Mouse (Mus musculus) gastrocnemius, postnatal 25 days (tissue): Measurements from ENCODE around the gene Npy5r. TPM values are rescaled to one million over a fixed set of nuclear protein-coding genes. Genes with fewer than 3 reads are reported as not detected.

Experiments
- DNase-seq: peaks from one replicate; pipeline ENCODE4 v3.0.0; 2022
- long read RNA-seq, 2 experiments: library from polyadenylated mRNA; stranded (forward); transcript quantifications; one replicate each; pipeline ENCODE4 v2.0.0; 2021
- total RNA-seq, 2 experiments: library from RNA; stranded (reverse); gene quantifications; 1 replicate in 1 of 2; 2 replicates in 1 of 2; pipeline ENCODE4 v1.2.3; 2021

Npy5r gene
- not detected for total RNA-seq
- long read RNA-seq, experiment 1 = 0 reads
- long read RNA-seq, experiment 2 = 0 reads

GRCm38 (mm10) chr8:66687511-66688329 is at the start of gene Npy5r:
Gene Npy5r, minus strand, starts transcription at chr8:66688128.
- no peak for DNase-seq

- DNase-seq = no peak
Measured at GRCm38 (mm10) chr8:66731957-66732356, 44.0 kb upstream of the Npy5r start.

- no peak for DNase-seq
Measured at GRCm38 (mm10) chr8:66729446-66729845, 41.5 kb upstream of the Npy5r start.

GRCm38 (mm10) chr8:66722835-66723234 is 34.9 kb upstream of the Npy5r start:
- DNase-seq = no peak

GRCm38 (mm10) chr8:66714324-66714975 is 26.5 kb upstream of the Npy5r start:
- DNase-seq = no peak

- DNase-seq = no peak
Measured at GRCm38 (mm10) chr8:66698782-66699181, 10.9 kb upstream of the Npy5r start.

GRCm38 (mm10) chr8:66698011-66698410 is 10.1 kb upstream of the Npy5r start:
- DNase-seq = no peak

- DNase-seq = no peak
Measured at GRCm38 (mm10) chr8:66696970-66697843, 9.3 kb upstream of the Npy5r start, which contains the start of gene Npy1r. Gene Npy1r, plus strand, starts transcription at chr8:66697192.

GRCm38 (mm10) chr8:66690402-66690801 is 2.5 kb upstream of the Npy5r start:
- DNase-seq = no peak

GRCm38 (mm10) chr8:66688799-66689198 is 871 bp upstream of the Npy5r start:
- no peak for DNase-seq

- DNase-seq = no peak
Measured at GRCm38 (mm10) chr8:66688395-66688794, 467 bp upstream of the Npy5r start.

- DNase-seq = no peak
Measured at GRCm38 (mm10) chr8:66681261-66681660, 6.7 kb downstream of the Npy5r start.

- DNase-seq = no peak
Measured at GRCm38 (mm10) chr8:66630721-66631120, 57.2 kb downstream of the Npy5r start.

Other genes starting within 250 kb of the Npy5r start
- 1 to 10 TPM; 3.8 to 4.7 TPM for gene Tma16, start 201.6 kb downstream of the Npy5r start, total RNA-seq
- not detected for gene Tktl2, start 176.4 kb downstream of the Npy5r start, total RNA-seq
- gene Npy1r, start 9.1 kb upstream of the Npy5r start, total RNA-seq = 1 to 10 TPM; 1.0 to 1.2 TPM
- 1 to 10 TPM; 2.8 to 2.9 TPM for gene Naf1, start 172.1 kb upstream of the Npy5r start, total RNA-seq